ENCODE assay signal across 11 mouse cellular contexts in genomic region chr1:135462304-135462703, GRCm38 (mm10). TPM values are rescaled to one million over a fixed set of nuclear protein-coding genes. Genes with fewer than 3 reads are reported as not detected.
DNase-seq lines count a peak whose midpoint lies in the region; ATAC-seq and TF ChIP-seq lines count a peak whose summit lies in the region.
"Had no signal": no experiment of that assay in that cellular context is flagged by ENCODE, and none has a peak within 500 bp of the region (broad histone marks: within the 10 kb centered on the region; RNA-seq: fewer than 3 reads in every experiment).

No protein-coding gene starts in this region.

- no peak overlapping the region for H3K4me2 ChIP-seq in forebrain, postnatal 0 days (ENCODE audit: low read depth)
- no peak overlapping the region for H3K4me2 ChIP-seq in heart, embryonic 13.5 days
- H3K4me2 ChIP-seq in midbrain, embryonic 16.5 days (ENCODE audit: low read length) = no peak overlapping the region
- H3K4me2 ChIP-seq: midbrain, embryonic 12.5 days had no signal

- intact Hi-C loops in left cerebral cortex, postnatal 14 days (cut with DNase I) = loop anchor here (5.0 kb wide), 1 partner anchor 235 kb away; no protein-coding TSS in a partner anchor

- no peaks in the 10 kb centered on the region for H3K27me3 ChIP-seq in forebrain, postnatal 0 days (ENCODE audit: insufficient read depth, low read length)
- H3K27me3 ChIP-seq in forebrain, embryonic 10.5 days (ENCODE audit: poor library complexity, severe bottlenecking) = no peaks in the 10 kb centered on the region
- no peaks in the 10 kb centered on the region for H3K27me3 ChIP-seq in heart, embryonic 13.5 days (replicated peaks)
- H3K27me3 ChIP-seq in midbrain, embryonic 16.5 days (ENCODE audit: control insufficient read depth, insufficient read depth, low read depth, low read length) = no peaks in the 10 kb centered on the region
- H3K27me3 ChIP-seq: midbrain, embryonic 12.5 days had no signal

- peaks cover 85% of the 10 kb centered on the region for H3K36me3 ChIP-seq in forebrain, postnatal 0 days (ENCODE audit: insufficient read depth)
- H3K36me3 ChIP-seq in forebrain, embryonic 10.5 days (replicated peaks) = peaks cover 97% of the 10 kb centered on the region
- peaks cover 97% of the 10 kb centered on the region for H3K36me3 ChIP-seq in heart, embryonic 13.5 days
- peaks cover 63% of the 10 kb centered on the region for H3K36me3 ChIP-seq in midbrain, embryonic 16.5 days (ENCODE audit: control insufficient read depth, insufficient read depth, low read length)

- no peak overlapping the region for H3K27ac ChIP-seq in forebrain, postnatal 0 days (ENCODE audit: low read depth, low read length)
- H3K27ac ChIP-seq in forebrain, embryonic 10.5 days = no peak overlapping the region
- H3K27ac ChIP-seq in heart, embryonic 13.5 days (replicated peaks) = peak overlapping the region; percentile 43
- H3K27ac ChIP-seq in midbrain, embryonic 16.5 days (ENCODE audit: low read length) = no peak overlapping the region
- H3K27ac ChIP-seq: midbrain, embryonic 12.5 days had no signal

- peak; percentile 26 for DNase-seq in forebrain, postnatal 0 days
- no peak for DNase-seq in forebrain, embryonic 10.5 days (ENCODE audit: extremely low spot score, low spot score)
- DNase-seq in 3T3-L1 (ENCODE audit: low read depth, low spot score) = peak; percentile 34
- DNase-seq in kidney, postnatal 10 days = peak; percentile 72
- DNase-seq in right cerebral cortex, postnatal 10 days (ENCODE audit: low spot score in 2 of 2) = no peak
- no peak for DNase-seq in left cerebral cortex, postnatal 14 days (ENCODE audit: low spot score in 2 of 2)
- DNase-seq: cerebellum, adult 8-10 months had no signal

- 44% methylated on average over 4 of the region's 4 CpGs for WGBS in forebrain, postnatal 0 days
- WGBS in forebrain, embryonic 10.5 days = 95% methylated on average over 4 of the region's 4 CpGs
- WGBS in heart, embryonic 13.5 days = 45% methylated on average over 4 of the region's 4 CpGs
- WGBS in midbrain, embryonic 16.5 days = 79% methylated on average over 4 of the region's 4 CpGs

- no peaks in the 10 kb centered on the region for H3K4me1 ChIP-seq in forebrain, postnatal 0 days (ENCODE audit: insufficient read depth)
- no peaks in the 10 kb centered on the region for H3K4me1 ChIP-seq in forebrain, embryonic 10.5 days
- peaks cover 18% of the 10 kb centered on the region for H3K4me1 ChIP-seq in heart, embryonic 13.5 days
- no peaks in the 10 kb centered on the region for H3K4me1 ChIP-seq in midbrain, embryonic 16.5 days (ENCODE audit: control insufficient read depth, insufficient read depth, low read length)
- H3K4me1 ChIP-seq: midbrain, embryonic 12.5 days had no signal

- no peak for ATAC-seq in forebrain, postnatal 0 days
- no peak for ATAC-seq in heart, embryonic 13.5 days (ENCODE audit: extremely low read depth, insufficient number of reproducible peaks, low FRiP score, low TSS enrichment)
- ATAC-seq in midbrain, embryonic 16.5 days = no peak
- ATAC-seq: activated CD4-positive, CD25-positive, alpha-beta regulatory T cell, adult 4 months had no signal

- H3K4me3 ChIP-seq in forebrain, postnatal 0 days (ENCODE audit: low read depth, low read length) = no peak overlapping the region
- H3K4me3 ChIP-seq in forebrain, embryonic 10.5 days = no peak overlapping the region
- H3K4me3 ChIP-seq in heart, embryonic 13.5 days = no peak overlapping the region
- no peak overlapping the region for H3K4me3 ChIP-seq in midbrain, embryonic 16.5 days (ENCODE audit: low read depth, low read length)
- H3K4me3 ChIP-seq: midbrain, embryonic 12.5 days had no signal

- no peak for TF ChIP-seq CTCF in forebrain, postnatal 0 days (IDR thresholded peaks at IDR 0.05; ENCODE audit: low read depth)

- H3K9me3 ChIP-seq in forebrain, postnatal 0 days (ENCODE audit: low read length) = no peaks in the 10 kb centered on the region
- no peaks in the 10 kb centered on the region for H3K9me3 ChIP-seq in forebrain, embryonic 10.5 days
- no peaks in the 10 kb centered on the region for H3K9me3 ChIP-seq in heart, embryonic 13.5 days
- H3K9me3 ChIP-seq in midbrain, embryonic 16.5 days (replicated peaks; ENCODE audit: control insufficient read depth, low read length, poor library complexity, severe bottlenecking) = no peaks in the 10 kb centered on the region
- H3K9me3 ChIP-seq: midbrain, embryonic 12.5 days had no signal

- H3K9ac ChIP-seq in forebrain, postnatal 0 days = no peak overlapping the region
- no peak overlapping the region; the same call in 1 of the 2 replicates for H3K9ac ChIP-seq in heart, embryonic 13.5 days
- no peak overlapping the region for H3K9ac ChIP-seq in midbrain, embryonic 16.5 days (ENCODE audit: low read depth, low read length)
- H3K9ac ChIP-seq: midbrain, embryonic 12.5 days had no signal

RNA-seq across cellular contexts. Expression of gene Ipo9, which starts 32.0 kb away (rescaled TPM):
- total RNA-seq in forebrain, postnatal 0 days (2014; rRNA removed) = 85.2 and 95.0 TPM in 2 replicates
- polyA plus RNA-seq in forebrain, postnatal 0 days (2015; fragmentation: Nextera tagmentation; extraction: Ambion mirVana) = 53.1 and 76.6 TPM in 2 replicates
- 193 and 203 TPM in 2 replicates for polyA plus RNA-seq in forebrain, embryonic 10.5 days (2016; fragmentation: Nextera tagmentation; extraction: Ambion mirVana)
- polyA plus RNA-seq in heart, embryonic 13.5 days (2015; fragmentation: Nextera tagmentation; extraction: Ambion mirVana) = 76.6 and 80.2 TPM in 2 replicates
- 111 and 112 TPM in 2 replicates for polyA plus RNA-seq in midbrain, embryonic 16.5 days (2015; fragmentation: Nextera tagmentation; extraction: Ambion mirVana)
- total RNA-seq in left cerebral cortex, postnatal 14 days (2021) = 100 to 1,000 TPM; 157 to 162 TPM

Comparison
In these comparisons a context has a peak if more than half of its experiments do, and no peak if none do; other contexts are left out.
1. DNase-seq: peak in forebrain, postnatal 0 days (single experiment), 3T3-L1 (single experiment) and kidney, postnatal 10 days (single experiment); none in forebrain, embryonic 10.5 days (single experiment), right cerebral cortex, postnatal 10 days (0 of 2) and left cerebral cortex, postnatal 14 days (0 of 2).